Mouse (Mus musculus): Measurements from ENCODE around the gene Il17rd. TPM values are rescaled to one million over a fixed set of nuclear protein-coding genes. Genes with fewer than 3 reads are reported as not detected.
A peak's percentile ranks its signal among the peaks of the same experiment; 100 is the strongest.

Il17rd gene
- 1 to 10 TPM; 3.6 to 3.9 TPM for total RNA-seq (2021)
- long read RNA-seq, partial matches to known transcripts, result 0 of 1 reads
- long read RNA-seq, other reads (novel, unspliced or antisense), result 1 of 1 reads

GRCm38 (mm10) chr14:27038783-27039182 is at the start of gene Il17rd:
Il17rd (plus strand) TSS chr14:27038941.
- DNase-seq (ENCODE audit: low spot score in 2 of 2), result peak; percentile 79 to 86

DNA sequence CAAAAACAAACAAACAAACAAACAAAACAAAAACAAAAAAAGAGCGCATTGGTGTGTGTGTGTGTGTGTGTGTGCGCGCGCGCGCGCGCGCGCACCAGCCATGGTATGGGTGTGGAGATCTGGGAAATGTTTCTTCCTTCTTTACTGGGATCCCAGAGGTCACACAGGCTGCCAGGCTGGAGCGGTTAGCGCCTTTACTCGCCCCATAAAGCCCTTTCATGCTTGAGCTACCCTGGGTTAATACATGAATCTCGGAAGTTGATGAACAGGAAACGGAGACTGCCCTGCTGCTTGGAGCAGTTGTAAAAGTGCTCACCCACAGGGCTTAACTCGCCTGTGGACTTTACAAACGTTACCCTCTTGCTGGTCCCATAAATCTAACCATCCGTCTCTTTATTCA is 47.1 kb upstream of the Il17rd start:
- DNase-seq (ENCODE audit: low spot score in 2 of 2), result no peak

DNA sequence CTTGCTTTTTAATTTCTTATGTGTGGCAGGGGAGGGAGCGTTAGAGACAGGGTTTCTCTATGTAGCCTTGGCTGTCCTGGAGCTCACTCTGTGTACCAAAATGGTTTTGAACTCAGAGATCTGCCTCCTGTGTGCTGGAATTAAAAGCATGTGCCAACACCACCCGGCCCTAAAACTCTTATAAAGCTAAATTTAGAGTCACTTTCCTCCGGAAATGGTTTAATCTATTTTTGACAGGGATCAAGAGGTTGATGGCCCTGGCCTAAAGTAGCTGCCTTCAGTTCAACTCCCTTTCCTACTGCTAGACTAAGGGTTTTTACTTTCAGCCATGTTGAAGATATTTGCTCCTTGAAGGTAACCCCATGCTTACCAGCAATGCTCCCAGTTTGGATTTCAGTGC is 45.3 kb upstream of the Il17rd start:
- no peak for DNase-seq (ENCODE audit: low spot score in 2 of 2)

DNA sequence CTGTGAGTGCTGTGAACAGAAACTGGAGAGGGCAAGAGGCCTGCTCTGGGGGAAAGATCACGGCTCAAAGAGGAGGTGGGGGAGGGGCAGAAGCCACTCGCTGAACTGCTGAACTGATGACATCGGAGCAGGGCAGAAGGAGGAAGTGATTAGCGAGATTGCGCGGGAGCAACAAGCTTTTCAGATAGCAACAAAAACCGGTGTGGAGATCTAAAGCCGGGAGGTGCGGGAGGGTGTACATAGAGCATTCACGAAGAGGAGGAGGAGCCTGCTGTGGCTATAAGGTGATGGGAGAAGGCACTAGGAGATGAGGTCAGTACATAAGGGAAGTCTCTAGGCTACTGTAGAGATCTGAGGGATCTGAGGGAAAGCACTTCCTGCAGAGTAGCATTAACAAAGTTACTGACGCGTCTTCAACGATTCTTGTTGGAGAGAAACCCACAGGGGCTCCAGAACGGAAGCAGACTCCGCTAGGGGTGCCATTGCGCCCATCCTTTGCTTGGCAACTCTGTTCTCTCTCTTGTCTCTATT is 44.5 kb upstream of the Il17rd start, which contains the start of gene Hesx1:
Gene Hesx1, plus strand, starts transcription at position 206 of the 531 bp plus-strand sequence.
- peak in 1 of 2 experiments; percentile 5 for DNase-seq (ENCODE audit: low spot score in 2 of 2)

DNA sequence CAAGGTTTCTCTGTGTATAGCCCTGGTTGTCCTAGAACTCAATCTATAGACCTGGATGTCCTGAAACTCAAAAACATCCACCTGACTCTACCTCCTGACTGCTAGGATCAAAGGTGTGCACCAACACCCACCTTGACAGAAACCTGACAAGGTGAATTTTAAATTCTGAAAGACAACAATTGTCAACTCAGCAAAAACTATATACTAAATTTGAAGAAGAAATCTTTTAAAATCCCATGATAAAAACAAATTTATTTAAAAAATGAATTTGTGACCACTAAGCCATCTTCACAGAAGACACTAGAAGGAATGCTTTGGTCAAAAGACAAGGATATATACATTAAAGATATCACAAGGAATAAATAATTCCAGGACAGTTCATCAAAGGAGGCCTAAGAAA is 42.5 kb upstream of the Il17rd start:
- DNase-seq (ENCODE audit: low spot score in 2 of 2), result no peak

- DNase-seq (ENCODE audit: low spot score in 2 of 2), result no peak
These were observed 38.4 kb upstream of the Il17rd start for GRCm38 (mm10) chr14:27000386-27000785.

DNA sequence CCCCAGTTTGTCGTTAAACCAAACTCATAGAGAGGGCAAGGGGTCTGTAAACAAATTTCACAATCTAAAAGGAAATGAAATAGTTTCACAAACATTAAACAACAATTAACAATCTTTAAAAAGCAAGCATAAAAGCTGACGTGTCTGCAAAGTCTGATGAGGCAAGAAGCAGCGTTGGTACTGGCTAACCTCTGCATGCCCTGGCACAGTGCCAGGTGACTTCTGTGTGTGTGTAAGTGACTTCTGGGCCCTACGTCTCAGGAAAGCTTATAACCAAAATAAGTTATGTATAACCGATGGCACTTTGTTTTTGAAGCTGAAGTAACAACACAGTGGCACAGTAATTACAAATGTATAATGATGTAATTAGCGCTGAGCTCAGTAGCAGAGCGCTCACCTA is 33.8 kb upstream of the Il17rd start:
- no peak for DNase-seq (ENCODE audit: low spot score in 2 of 2)

DNA sequence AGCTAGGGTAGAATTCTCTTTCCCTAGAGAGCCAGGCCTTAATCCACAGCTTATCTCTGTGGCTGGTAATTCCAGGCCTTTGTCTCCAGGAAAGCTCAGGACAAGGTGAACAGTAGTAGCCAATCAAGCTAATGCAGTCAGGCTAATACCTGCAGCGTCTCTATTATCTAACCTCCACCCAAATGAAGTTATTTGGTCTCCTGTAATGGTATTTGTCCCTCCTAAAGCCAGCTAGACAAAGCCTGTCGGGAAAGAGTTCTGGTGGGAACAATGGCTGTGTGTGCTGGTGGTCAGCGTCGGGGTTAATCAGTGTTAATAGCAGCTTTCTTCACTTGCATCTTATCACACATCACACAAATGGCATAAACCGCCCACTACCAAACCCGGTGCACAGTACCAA is 32.8 kb upstream of the Il17rd start:
- DNase-seq (ENCODE audit: low spot score in 2 of 2), result no peak

DNA sequence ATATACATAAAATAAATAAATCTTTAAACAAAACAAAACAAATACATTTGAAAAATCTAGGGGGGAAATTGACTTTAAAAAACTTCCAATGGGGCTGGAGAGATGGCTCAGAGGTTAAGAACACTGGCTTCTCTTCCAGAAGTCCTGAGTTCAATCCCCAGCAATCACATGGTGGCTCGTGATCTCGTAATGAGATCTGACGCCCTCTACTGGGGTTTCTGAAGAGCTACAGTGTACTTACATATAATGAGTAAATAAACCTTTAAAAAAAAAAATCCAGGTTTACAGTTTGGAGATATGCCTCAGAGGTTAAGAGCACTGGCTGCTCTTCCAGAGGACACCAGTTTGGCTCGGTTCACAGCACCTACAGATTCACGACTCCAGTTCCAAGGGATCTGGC is 27.2 kb upstream of the Il17rd start:
- DNase-seq (ENCODE audit: low spot score in 2 of 2), result no peak

GRCm38 (mm10) chr14:27013658-27014057 is 25.1 kb upstream of the Il17rd start:
- no peak for DNase-seq (ENCODE audit: low spot score in 2 of 2)

DNA sequence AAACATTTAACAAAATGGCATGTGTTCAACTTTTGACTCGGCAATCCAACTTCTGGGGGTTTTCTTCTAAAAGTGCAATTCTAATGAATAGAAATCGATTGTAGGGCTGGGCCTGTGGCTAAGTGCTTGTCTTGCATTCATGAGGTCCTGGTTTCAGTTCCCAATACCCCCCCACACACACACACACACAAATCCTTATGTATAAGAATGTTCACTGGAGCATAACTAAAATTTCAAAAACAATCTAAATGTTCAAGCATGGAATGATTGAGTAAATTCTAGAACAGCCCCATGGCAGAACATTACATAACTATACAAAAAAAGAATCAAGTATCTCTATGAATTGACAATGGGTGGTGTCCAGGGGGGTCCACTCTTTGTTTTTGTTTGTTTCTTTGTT is 20.8 kb upstream of the Il17rd start:
- DNase-seq (ENCODE audit: low spot score in 2 of 2), result no peak

DNA sequence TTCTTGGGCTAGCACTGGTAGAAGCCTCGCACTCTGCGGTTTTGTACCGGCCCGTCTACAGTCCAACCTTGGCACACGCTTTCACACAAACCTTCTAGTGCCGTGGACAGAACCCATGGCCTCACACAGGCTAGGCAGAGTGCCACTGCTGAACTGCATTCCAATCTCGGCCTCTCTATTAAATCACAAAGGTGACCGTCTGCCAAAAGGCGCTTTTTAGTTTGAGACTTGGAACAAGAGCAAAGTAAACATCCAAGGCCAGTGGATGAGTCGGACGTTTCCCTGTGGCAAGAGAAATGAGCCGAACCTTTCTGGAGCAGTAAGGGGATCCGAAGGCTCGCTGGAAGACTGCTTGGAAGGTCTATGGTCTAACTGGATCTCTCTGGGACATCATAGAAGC is 18.9 kb upstream of the Il17rd start:
- no peak for DNase-seq (ENCODE audit: low spot score in 2 of 2)

DNA sequence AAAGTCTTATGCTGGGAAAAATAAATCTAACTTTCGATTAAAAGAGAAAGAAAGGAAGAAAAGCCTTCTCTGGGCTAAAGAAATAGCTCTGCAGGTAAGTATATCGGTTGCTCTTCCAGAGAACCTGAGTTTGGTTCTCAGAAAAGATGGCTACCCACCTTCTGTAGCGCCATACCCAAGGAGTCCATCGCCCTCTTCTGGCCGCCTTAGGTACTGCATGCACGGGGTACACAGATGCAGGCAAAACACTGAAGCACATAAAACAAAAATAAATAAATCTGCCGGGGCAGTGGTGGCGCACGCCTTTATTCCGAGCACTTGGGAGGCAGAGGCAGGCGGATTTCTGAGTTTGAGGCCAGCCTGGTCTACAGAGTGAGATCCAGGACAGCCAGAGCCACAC is 15.9 kb upstream of the Il17rd start:
- no peak for DNase-seq (ENCODE audit: low spot score in 2 of 2)

GRCm38 (mm10) chr14:27024664-27025063 is 14.1 kb upstream of the Il17rd start:
- DNase-seq (ENCODE audit: low spot score in 2 of 2), result no peak

GRCm38 (mm10) chr14:27029771-27030173 is 9.0 kb upstream of the Il17rd start:
- peak; percentile 30 to 80 for DNase-seq (ENCODE audit: low spot score in 2 of 2)

- peak in 1 of 2 experiments; percentile 54 for DNase-seq (ENCODE audit: low spot score in 2 of 2)
These were observed 7.6 kb upstream of the Il17rd start for GRCm38 (mm10) chr14:27031142-27031541.

GRCm38 (mm10) chr14:27037513-27037912 is 1.2 kb upstream of the Il17rd start:
- no peak for DNase-seq (ENCODE audit: low spot score in 2 of 2)

- DNase-seq (ENCODE audit: low spot score in 2 of 2), result peak in 1 of 2 experiments; percentile 12
These were observed 824 bp downstream of the Il17rd start for GRCm38 (mm10) chr14:27039281-27040248.

GRCm38 (mm10) chr14:27040451-27040850 is 1.7 kb downstream of the Il17rd start:
- DNase-seq (ENCODE audit: low spot score in 2 of 2), result no peak

DNA sequence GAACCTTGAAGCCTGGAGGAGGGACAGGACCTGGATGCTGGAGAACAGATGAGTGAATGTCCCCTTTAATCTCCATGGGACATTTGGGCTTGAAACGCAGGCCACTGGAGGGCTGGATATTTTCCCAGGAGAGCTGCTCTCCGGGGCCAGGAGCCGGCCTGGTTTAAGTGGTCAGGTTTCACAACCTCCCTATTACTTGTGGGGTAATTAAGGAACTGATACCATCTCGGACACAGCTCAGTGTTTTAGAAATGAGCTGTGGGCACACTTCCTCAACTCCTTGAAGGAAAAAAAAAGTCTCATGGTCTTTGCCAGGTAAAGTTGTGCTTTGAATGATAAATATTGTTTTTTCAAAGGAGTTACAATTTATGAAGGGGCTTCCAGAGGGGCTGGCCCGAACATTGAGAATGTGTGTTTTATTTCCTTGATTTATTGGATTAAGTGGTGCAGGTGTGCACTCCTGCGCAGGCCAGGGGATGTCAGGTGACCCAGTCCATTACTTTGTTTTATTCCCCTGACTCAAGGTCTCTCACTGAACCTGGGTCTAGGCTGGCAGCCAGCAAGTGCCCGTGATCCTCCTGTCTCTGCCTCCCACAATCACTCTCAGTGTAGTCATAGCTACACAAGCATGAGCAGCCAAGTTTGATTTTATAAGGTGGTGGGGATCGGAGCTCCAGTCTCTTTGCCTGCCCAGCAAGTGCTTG is 3.7 kb downstream of the Il17rd start:
- no peak for DNase-seq (ENCODE audit: low spot score in 2 of 2)

DNA sequence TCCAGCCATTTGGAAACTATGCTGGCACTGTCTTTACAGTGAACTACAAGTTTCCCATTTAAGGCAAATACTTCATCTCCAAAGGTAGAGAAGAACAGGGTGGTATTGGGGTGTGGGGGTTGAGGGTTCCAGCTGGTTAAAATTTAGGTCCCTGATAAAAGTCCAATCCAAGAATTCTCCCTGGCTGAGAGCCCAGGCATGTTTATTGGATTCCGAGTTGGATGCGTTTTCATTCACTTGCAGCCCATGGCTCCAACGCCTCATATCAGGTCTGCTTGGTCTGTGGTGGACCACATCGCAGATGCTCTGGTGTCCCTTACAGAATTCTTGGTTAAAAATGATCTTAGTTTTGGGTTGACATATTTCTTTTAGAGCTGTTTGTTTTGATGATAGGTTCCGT is 4.7 kb downstream of the Il17rd start:
- no peak for DNase-seq (ENCODE audit: low spot score in 2 of 2)

Measured in layer of hippocampus, adult 18-20 months (tissue).